Mouse (Mus musculus): Measurements from ENCODE around the gene Ptges2. TPM values are rescaled to one million over a fixed set of nuclear protein-coding genes. Genes with fewer than 3 reads are reported as not detected.

Ptges2 gene
- polyA plus RNA-seq, 1 experiment from 2014 or later, result 49.4 TPM

GRCm38 (mm10) chr2:32408429-32409424 is 13.0 kb downstream of the Ptges2 start:
- ATAC-seq, result peak; percentile 69
- Histone ChIP-seq H3K4me1 (replicated peaks; ENCODE audit: control insufficient read depth, insufficient read depth, low read length) (0 out of 2 replicates have a peak, but pooled peaks cover 3% of the 10 kb centered on the region), H3K9ac (ENCODE audit: low read depth, low read length) (no peak overlapping the region), H3K27me3 (replicated peaks; ENCODE audit: control insufficient read depth, insufficient read depth, low read length) (no peaks in the 10 kb centered on the region), H3K9me3 (ENCODE audit: control insufficient read depth) (no peaks in the 10 kb centered on the region), H3K4me2 (replicated peaks; ENCODE audit: low read depth) (no peak overlapping the region), H3K36me3 (ENCODE audit: control insufficient read depth, insufficient read depth) (peaks cover under 1% of the 10 kb centered on the region; the same call in 1 of the 2 replicates), H3K27ac (ENCODE audit: low read depth, low read length) (peak overlapping the region; percentile 80), H3K4me3 (ENCODE audit: low read depth, low read length) (no peak overlapping the region)
- WGBS, result 54% methylated on average over 25 of the region's 25 CpGs
- 0 out of 2 replicates have a peak, but pooled peaks have one; percentile 3 for TF ChIP-seq CTCF (IDR thresholded peaks at IDR 0.05; ENCODE audit: low read depth)

GRCm38 (mm10) chr2:32411407-32411806 is 15.7 kb downstream of the Ptges2 start:
- WGBS, result 86% methylated on average over 7 of the region's 7 CpGs
- peaks cover 26% of the 10 kb centered on the region for H3K36me3 ChIP-seq (ENCODE audit: control insufficient read depth, insufficient read depth)
- no peak overlapping the region for H3K4me2 ChIP-seq (replicated peaks; ENCODE audit: low read depth)
- H3K4me3 ChIP-seq (ENCODE audit: low read depth, low read length), result no peak overlapping the region
- ATAC-seq, result no peak
- no peaks in the 10 kb centered on the region for H3K9me3 ChIP-seq (ENCODE audit: control insufficient read depth)
- no peak overlapping the region for H3K9ac ChIP-seq (ENCODE audit: low read depth, low read length)
- H3K27me3 ChIP-seq (replicated peaks; ENCODE audit: control insufficient read depth, insufficient read depth, low read length), result no peaks in the 10 kb centered on the region
- H3K4me1 ChIP-seq (replicated peaks; ENCODE audit: control insufficient read depth, insufficient read depth, low read length), result 0 out of 2 replicates have a peak, but pooled peaks cover 3% of the 10 kb centered on the region
- no peak for TF ChIP-seq CTCF (IDR thresholded peaks at IDR 0.05; ENCODE audit: low read depth)
- no peak overlapping the region for H3K27ac ChIP-seq (ENCODE audit: low read depth, low read length)

GRCm38 (mm10) chr2:32412742-32413531 is 17.2 kb downstream of the Ptges2 start:
- Histone ChIP-seq H3K9me3 (ENCODE audit: control insufficient read depth) (no peaks in the 10 kb centered on the region), H3K9ac (ENCODE audit: low read depth, low read length) (peak overlapping the region; percentile 3; the same call in 1 of the 2 replicates), H3K4me1 (replicated peaks; ENCODE audit: control insufficient read depth, insufficient read depth, low read length) (0 out of 2 replicates have a peak, but pooled peaks cover 3% of the 10 kb centered on the region), H3K27ac (ENCODE audit: low read depth, low read length) (no peak overlapping the region), H3K27me3 (replicated peaks; ENCODE audit: control insufficient read depth, insufficient read depth, low read length) (no peaks in the 10 kb centered on the region), H3K4me2 (replicated peaks; ENCODE audit: low read depth) (no peak overlapping the region), H3K36me3 (ENCODE audit: control insufficient read depth, insufficient read depth) (peaks cover 42% of the 10 kb centered on the region), H3K4me3 (ENCODE audit: low read depth, low read length) (no peak overlapping the region)
- 74% methylated on average over 6 of the region's 6 CpGs for WGBS
- TF ChIP-seq CTCF (IDR thresholded peaks at IDR 0.05; ENCODE audit: low read depth), result no peak
- ATAC-seq, result no peak

- H3K4me1 ChIP-seq (replicated peaks; ENCODE audit: control insufficient read depth, insufficient read depth, low read length), result no peaks in the 10 kb centered on the region
- H3K4me3 ChIP-seq (ENCODE audit: low read depth, low read length), result no peak overlapping the region
- peaks cover 52% of the 10 kb centered on the region for H3K36me3 ChIP-seq (ENCODE audit: control insufficient read depth, insufficient read depth)
- WGBS, result 55% methylated on average over 5 of the region's 5 CpGs
- H3K9me3 ChIP-seq (ENCODE audit: control insufficient read depth), result no peaks in the 10 kb centered on the region
- no peak overlapping the region for H3K4me2 ChIP-seq (replicated peaks; ENCODE audit: low read depth)
- TF ChIP-seq CTCF (IDR thresholded peaks at IDR 0.05; ENCODE audit: low read depth), result no peak
- no peak overlapping the region for H3K9ac ChIP-seq (ENCODE audit: low read depth, low read length)
- no peaks in the 10 kb centered on the region for H3K27me3 ChIP-seq (replicated peaks; ENCODE audit: control insufficient read depth, insufficient read depth, low read length)
- no peak for ATAC-seq
- no peak overlapping the region for H3K27ac ChIP-seq (ENCODE audit: low read depth, low read length)
Observed at GRCm38 (mm10) chr2:32413936-32414335, 18.2 kb downstream of the Ptges2 start.

GRCm38 (mm10) chr2:32415801-32416200 is 20.1 kb downstream of the Ptges2 start:
- no peak for TF ChIP-seq CTCF (IDR thresholded peaks at IDR 0.05; ENCODE audit: low read depth)

GRCm38 (mm10) chr2:32416556-32416955 is 20.9 kb downstream of the Ptges2 start:
- no peak for ATAC-seq

More at GRCm38 (mm10) chr2:32415801-32416200, 20.1 kb downstream of the Ptges2 start:
- WGBS, result 87% methylated on average over 12 of the region's 12 CpGs
- Histone ChIP-seq H3K4me2 (replicated peaks; ENCODE audit: low read depth) (no peak overlapping the region), H3K4me1 (replicated peaks; ENCODE audit: control insufficient read depth, insufficient read depth, low read length) (no peaks in the 10 kb centered on the region), H3K27me3 (replicated peaks; ENCODE audit: control insufficient read depth, insufficient read depth, low read length) (no peaks in the 10 kb centered on the region), H3K36me3 (ENCODE audit: control insufficient read depth, insufficient read depth) (peaks cover 70% of the 10 kb centered on the region), H3K9me3 (ENCODE audit: control insufficient read depth) (no peaks in the 10 kb centered on the region), H3K9ac (ENCODE audit: low read depth, low read length) (no peak overlapping the region), H3K27ac (ENCODE audit: low read depth, low read length) (no peak overlapping the region), H3K4me3 (ENCODE audit: low read depth, low read length) (no peak overlapping the region)
- ATAC-seq, result no peak

More at GRCm38 (mm10) chr2:32416556-32416955, 20.9 kb downstream of the Ptges2 start:
- peaks cover 76% of the 10 kb centered on the region for H3K36me3 ChIP-seq (ENCODE audit: control insufficient read depth, insufficient read depth)
- no peak for TF ChIP-seq CTCF (IDR thresholded peaks at IDR 0.05; ENCODE audit: low read depth)
- H3K4me2 ChIP-seq (replicated peaks; ENCODE audit: low read depth), result no peak overlapping the region
- no peak overlapping the region for H3K4me3 ChIP-seq (ENCODE audit: low read depth, low read length)
- H3K27ac ChIP-seq (ENCODE audit: low read depth, low read length), result no peak overlapping the region
- no peak overlapping the region for H3K9ac ChIP-seq (ENCODE audit: low read depth, low read length)
- no peaks in the 10 kb centered on the region for H3K9me3 ChIP-seq (ENCODE audit: control insufficient read depth)
- WGBS, result 78% methylated on average over 2 of the region's 2 CpGs
- H3K27me3 ChIP-seq (replicated peaks; ENCODE audit: control insufficient read depth, insufficient read depth, low read length), result no peaks in the 10 kb centered on the region
- no peaks in the 10 kb centered on the region for H3K4me1 ChIP-seq (replicated peaks; ENCODE audit: control insufficient read depth, insufficient read depth, low read length)

All from intestine, postnatal 0 days (tissue).